Mouse (Mus musculus): ENCODE measurements at regions not wholly inside any gene's neighbourhood (a gene's known extent, or its start where the extent isn't known, plus 50 kb on each side); places are given as distances from the start of the nearest gene placed in this dataset.

DNA sequence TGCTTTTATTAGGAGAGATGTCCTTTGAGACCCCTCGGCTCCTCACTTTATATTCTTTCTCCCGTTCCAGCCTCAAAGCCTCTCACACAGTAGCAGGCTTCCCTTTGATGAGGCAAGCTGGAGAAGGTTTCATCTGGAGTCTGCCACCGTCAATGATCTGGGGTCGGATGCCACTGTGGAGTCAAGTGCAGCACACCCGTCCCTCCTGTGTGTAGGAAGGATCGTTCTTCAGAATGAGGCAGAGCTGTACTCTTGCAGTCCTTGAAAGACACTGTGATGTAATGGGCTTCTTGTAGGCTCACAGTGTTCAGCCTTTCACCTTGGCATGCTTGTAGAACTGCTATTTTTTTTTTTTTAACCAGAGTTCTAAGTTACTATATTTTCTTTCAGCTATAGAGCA is 203.7 kb upstream of the Fbxl4 start:
- TF ChIP-seq CTCF (IDR thresholded peaks at IDR 0.05; ENCODE audit: low read depth) = no peak
- TF ChIP-seq EP300 (IDR thresholded peaks at IDR 0.05; ENCODE audit: low read depth) = no peak

Measured in liver, postnatal 0 days (tissue).